Mouse (Mus musculus): Measurements from ENCODE around the gene Psmd2. TPM values are rescaled to one million over a fixed set of nuclear protein-coding genes. Genes with fewer than 3 reads are reported as not detected.

Psmd2 gene
- polyA plus RNA-seq (2012; ENCODE audit: insufficient read depth, insufficient read length, low replicate concordance, missing spikeins), result 1,015 TPM in 1 of 2 replicates, not detected in the other

DNA sequence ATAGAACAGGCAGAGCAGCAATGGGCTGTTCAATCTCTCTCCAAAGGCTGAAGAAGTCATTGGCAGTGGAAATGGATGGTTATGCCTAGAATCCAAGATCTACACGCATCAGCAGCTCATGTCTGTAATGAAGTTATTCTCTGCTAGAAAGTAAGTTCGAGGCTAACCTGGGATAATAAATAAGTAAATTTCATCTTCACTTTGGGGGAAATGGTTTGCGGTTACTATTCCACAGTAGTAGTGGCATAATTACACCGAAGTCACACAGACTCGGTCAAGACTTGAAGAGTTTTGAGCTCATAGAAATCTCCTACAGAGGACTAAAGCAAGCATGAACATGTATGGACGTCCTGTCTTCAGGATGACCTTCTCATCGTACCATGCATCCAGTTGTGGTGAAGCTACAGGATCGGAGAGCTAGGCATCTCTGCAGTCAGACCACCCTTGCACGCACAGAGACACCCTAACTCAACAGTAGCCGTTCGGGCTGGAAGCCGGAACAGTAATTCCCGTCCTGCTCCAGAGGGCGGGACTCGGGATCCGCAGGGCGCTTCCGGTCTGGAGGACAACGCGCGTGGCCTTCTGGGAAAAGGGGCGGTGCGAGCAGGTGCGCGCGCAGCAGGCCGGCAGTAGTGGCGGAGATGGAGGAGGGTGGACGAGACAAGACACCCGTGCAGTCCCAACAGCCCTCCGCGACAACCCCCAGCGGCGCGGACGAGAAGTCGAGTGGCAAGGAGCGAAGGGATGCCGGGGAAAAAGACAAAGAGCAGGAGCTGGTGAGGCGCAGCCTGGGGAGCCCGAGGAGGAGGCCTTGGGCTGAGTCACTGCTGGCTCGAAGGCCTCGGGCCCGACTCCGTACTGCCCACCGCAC is at the start of gene Psmd2:
Gene Psmd2, plus strand, starts transcription at position 577 of the 871 bp plus-strand sequence.
- H3K4me1 ChIP-seq (ENCODE audit: control insufficient read depth, insufficient read depth, low read length), result no peaks in the 10 kb centered on the region
- peak within 1 kb of the TSS; percentile 89 for H3K27ac ChIP-seq (ENCODE audit: insufficient read depth, low read depth, low read length)
- peak; percentile 78 for TF ChIP-seq POLR2A (IDR thresholded peaks at IDR 0.05; ENCODE audit: insufficient read depth, low read depth, low read length)
- no peak for TF ChIP-seq CTCF (IDR thresholded peaks at IDR 0.05; ENCODE audit: insufficient read depth, low read depth, low read length)
- H3K4me3 ChIP-seq (ENCODE audit: insufficient read depth, low read depth, low read length), result peak within 1 kb of the TSS; percentile 58
- WGBS, result 2% methylated on average over 46 of the region's 46 CpGs

DNA sequence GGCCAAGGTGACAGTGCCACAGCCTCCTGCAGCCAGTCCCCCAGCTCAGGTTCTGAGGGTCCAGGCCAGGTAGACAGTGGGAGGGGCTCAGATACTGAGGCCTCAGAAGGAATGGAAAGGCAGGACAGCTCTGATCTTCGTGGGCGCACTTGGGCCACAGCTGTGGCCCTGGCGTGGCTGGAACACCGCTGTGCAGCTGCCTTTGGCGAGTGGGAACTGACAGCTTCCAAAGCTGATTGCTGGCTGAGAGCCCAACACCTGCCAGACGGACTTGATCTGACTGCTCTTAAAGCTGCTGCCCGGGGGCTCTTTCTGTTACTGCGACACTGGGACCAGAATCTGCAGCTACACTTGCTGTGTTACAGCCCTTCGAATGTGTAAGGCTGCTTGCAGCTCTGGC is 46.7 kb upstream of the Psmd2 start:
- 32% methylated on average over 9 of the region's 9 CpGs for WGBS
- H3K4me1 ChIP-seq (ENCODE audit: control insufficient read depth, insufficient read depth, low read length), result no peaks in the 10 kb centered on the region
- no peak for TF ChIP-seq POLR2A (IDR thresholded peaks at IDR 0.05; ENCODE audit: insufficient read depth, low read depth, low read length)
- TF ChIP-seq CTCF (IDR thresholded peaks at IDR 0.05; ENCODE audit: insufficient read depth, low read depth, low read length), result no peak
- H3K4me3 ChIP-seq (ENCODE audit: insufficient read depth, low read depth, low read length), result no peak overlapping the region
- H3K27ac ChIP-seq (ENCODE audit: insufficient read depth, low read depth, low read length), result no peak overlapping the region

DNA sequence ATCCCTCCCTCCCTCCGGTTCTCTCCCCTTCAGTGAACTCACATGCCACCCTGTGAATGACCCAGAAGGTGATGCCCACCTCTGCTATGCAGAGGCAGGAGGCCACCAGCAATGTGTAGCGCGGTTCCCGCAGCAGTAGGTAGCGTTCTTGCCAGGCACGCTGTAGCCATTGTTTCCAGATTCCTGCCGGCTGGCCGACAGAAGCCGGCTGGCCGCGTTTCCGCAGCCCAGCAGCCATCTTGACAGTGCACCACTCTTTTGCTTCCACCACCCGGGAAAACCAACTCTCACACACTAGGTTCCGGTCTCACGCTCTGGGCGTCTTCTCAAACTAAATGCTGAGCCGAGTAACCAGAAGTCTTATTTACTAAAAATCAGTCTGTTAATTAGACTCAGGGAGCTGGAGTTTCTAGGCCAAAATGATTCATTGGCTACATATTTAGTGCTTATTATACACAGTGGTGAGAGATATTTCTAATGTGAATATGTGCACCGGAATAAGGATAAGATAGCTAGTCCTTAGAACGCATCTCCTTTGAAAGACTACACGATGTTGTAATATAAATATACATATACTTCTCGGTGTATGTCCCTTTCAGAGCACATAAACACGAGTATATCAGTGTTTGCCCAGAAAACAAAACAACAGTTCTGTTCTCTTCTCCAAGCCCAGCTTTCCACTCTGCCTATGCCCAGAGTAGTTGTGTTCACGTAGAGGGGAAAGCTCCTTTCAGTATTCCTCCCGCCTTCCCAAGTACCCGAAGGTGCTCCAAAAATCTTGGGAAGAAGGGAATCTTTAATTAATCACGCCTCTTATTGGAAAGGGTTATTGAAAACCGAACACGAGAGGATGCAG is 40.7 kb upstream of the Psmd2 start:
- H3K4me3 ChIP-seq (ENCODE audit: insufficient read depth, low read depth, low read length), result peak overlapping the region; percentile 93
- peak; percentile 94 for TF ChIP-seq POLR2A (IDR thresholded peaks at IDR 0.05; ENCODE audit: insufficient read depth, low read depth, low read length)
- TF ChIP-seq CTCF (IDR thresholded peaks at IDR 0.05; ENCODE audit: insufficient read depth, low read depth, low read length), result no peak
- no peaks in the 10 kb centered on the region for H3K4me1 ChIP-seq (ENCODE audit: control insufficient read depth, insufficient read depth, low read length)
- under 1% methylated on average over 28 of the region's 28 CpGs for WGBS
- H3K27ac ChIP-seq (ENCODE audit: insufficient read depth, low read depth, low read length), result peak overlapping the region; percentile 72

DNA sequence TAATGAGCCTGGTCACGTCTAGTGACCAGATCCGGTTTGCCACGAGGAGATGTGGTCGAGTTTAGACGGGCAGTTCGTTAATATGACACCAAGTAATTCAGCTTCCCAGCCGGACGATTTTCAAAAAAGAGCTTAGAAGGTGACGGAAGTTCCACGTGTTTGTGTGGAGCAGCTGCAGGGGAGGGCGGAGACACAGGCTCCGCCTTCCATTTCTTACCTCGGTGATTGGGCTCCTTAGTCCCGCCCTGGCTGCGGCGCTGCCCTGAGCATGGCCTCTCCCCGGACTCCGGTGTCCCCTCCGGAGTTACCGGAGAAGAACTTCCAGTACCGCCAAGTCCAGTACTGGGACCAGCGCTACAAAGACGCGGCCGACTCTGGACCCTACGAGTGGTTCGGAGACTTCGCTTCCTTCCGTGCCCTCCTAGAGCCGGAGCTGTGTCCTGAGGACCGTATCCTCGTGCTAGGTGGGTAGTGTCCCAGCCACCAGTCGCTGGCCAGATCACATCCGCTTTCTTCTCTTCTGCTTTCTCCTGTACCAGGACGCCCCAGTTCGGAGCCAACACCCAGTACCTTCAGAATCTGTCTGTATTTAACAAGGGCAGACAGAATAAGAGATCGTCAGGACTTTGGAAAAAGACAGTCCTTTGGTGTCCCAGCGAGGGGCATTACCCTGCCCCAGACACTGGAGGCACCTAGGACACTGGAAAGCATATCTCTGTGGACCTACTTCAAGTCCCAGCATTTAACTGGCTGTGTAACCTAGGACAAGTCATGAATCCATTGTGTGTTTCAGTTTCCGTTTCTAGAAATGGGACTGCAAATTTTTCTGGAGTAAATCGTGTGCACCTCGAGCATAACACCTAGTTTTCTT is 39.9 kb upstream of the Psmd2 start, which contains the start of the genes Eef1akmt4, Gm49333 and Alg3:
Gene Eef1akmt4, plus strand, starts transcription at position 237 of the 871 bp plus-strand sequence.
Gene Gm49333, plus strand, starts transcription at position 254 of the 871 bp plus-strand sequence.
Gene Alg3, minus strand, starts transcription at position 379 of the 871 bp plus-strand sequence.
- Histone ChIP-seq H3K4me1 (ENCODE audit: control insufficient read depth, insufficient read depth, low read length) (no peaks in the 10 kb centered on the region), H3K27ac (ENCODE audit: insufficient read depth, low read depth, low read length) (peak within 1 kb of the TSS; percentile 72), H3K4me3 (ENCODE audit: insufficient read depth, low read depth, low read length) (peak within 1 kb of the TSS; percentile 93)
- under 1% methylated on average over 41 of the region's 41 CpGs for WGBS
- peak; percentile 32; the same call in 1 of the 2 replicates for TF ChIP-seq POLR2A (IDR thresholded peaks at IDR 0.05; ENCODE audit: insufficient read depth, low read depth, low read length)
- no peak for TF ChIP-seq CTCF (IDR thresholded peaks at IDR 0.05; ENCODE audit: insufficient read depth, low read depth, low read length)

DNA sequence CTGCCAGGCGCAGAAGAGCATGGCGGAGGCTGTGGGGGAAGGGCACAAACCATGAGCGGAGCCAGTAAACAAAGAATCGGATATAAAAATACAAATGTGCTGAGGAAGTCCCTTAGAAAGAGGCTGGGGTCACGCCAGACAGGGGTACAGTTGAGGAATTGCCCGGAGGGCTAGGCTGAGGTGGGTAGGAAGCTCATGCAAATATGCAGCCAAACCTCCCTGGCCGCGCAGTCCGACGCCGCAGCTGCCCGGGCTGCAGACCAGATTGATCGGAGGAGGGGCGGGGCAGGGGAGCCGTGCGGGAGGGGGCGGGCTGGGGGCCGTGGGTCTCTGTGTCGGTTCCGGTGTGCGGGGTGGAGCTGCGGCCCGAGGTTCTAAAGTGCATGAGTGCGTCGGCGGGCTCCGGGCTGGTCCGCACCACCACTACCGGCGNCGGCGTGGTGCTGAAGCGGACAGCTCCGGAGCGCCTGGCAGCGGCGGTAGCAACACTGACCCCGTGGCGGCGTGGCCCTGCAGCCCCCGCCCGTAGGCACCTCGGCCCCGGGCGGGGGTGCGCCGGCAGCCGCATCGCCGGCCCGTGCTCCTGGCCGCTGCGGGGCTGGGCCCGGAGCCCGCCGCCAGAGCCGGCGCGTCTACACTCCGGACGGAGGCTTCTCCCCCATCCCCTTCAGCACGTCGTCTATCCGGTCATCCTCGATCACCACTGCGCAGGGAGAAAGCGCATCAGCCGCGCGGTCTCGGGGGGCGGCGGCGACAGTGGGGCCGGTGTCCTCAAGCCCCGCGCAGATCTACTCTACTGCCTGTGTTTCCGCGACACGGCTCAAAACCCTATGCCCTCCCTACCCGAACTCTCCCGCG is 31.7 kb upstream of the Psmd2 start:
- TF ChIP-seq POLR2A (IDR thresholded peaks at IDR 0.05; ENCODE audit: insufficient read depth, low read depth, low read length), result no peak
- no peak for TF ChIP-seq CTCF (IDR thresholded peaks at IDR 0.05; ENCODE audit: insufficient read depth, low read depth, low read length)
- H3K4me1 ChIP-seq (ENCODE audit: control insufficient read depth, insufficient read depth, low read length), result peaks cover 19% of the 10 kb centered on the region
- H3K4me3 ChIP-seq (ENCODE audit: insufficient read depth, low read depth, low read length), result peak overlapping the region; percentile 77
- WGBS, result 1% methylated on average over 81 of the region's 83 CpGs
- no peak overlapping the region for H3K27ac ChIP-seq (ENCODE audit: insufficient read depth, low read depth, low read length)

DNA sequence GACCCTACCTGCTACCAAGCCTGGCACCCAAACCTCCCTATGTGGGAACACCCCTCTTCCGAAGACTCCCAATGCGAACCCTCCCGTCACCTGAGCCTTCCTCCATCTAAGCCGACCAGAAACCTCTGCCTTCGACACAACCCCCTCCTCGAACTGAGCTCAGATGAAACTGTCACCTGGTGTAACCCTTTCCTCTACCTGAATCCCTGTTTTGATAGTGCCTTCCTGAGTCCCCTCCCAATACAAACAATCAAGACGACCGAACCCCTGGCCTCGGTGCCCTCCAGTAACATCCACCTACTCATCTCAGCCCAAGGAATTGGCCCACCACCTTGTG is 31.1 kb upstream of the Psmd2 start:
- TF ChIP-seq POLR2A (IDR thresholded peaks at IDR 0.05; ENCODE audit: insufficient read depth, low read depth, low read length), result no peak; the same call in 1 of the 2 replicates
- Histone ChIP-seq H3K4me3 (ENCODE audit: insufficient read depth, low read depth, low read length) (peak overlapping the region; percentile 77), H3K27ac (ENCODE audit: insufficient read depth, low read depth, low read length) (no peak overlapping the region), H3K4me1 (ENCODE audit: control insufficient read depth, insufficient read depth, low read length) (peaks cover 19% of the 10 kb centered on the region)
- WGBS, result under 1% methylated on average over 9 of the region's 9 CpGs

DNA sequence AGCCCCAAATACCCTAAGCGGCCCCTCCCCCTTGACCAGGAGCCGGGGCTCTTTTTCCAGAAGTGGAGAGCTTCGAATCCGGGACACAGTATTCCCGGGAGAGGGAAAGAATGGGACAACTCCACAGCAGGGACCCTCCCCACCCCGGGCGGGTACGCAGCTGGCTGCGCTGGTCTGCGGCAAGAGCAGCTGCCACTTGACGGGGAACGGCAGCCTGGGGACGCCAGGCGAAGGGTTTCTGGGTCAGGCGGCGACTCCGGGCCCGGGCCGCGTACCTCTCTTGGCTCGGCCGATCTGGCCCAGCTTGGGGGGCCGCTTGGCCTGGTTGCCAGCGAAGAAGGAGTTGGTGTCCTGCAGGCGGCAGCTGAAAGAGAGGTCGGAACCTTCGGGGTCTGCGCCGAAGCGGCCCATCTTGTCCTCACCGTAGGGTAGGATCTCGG is 30.7 kb upstream of the Psmd2 start:
- Histone ChIP-seq H3K27ac (ENCODE audit: insufficient read depth, low read depth, low read length) (0 out of 2 replicates have a peak overlapping the region, but pooled peaks have one; percentile 20), H3K4me1 (ENCODE audit: control insufficient read depth, insufficient read depth, low read length) (peaks cover 19% of the 10 kb centered on the region), H3K4me3 (ENCODE audit: insufficient read depth, low read depth, low read length) (peak overlapping the region; percentile 77)
- TF ChIP-seq POLR2A (IDR thresholded peaks at IDR 0.05; ENCODE audit: insufficient read depth, low read depth, low read length) (no peak), CTCF (IDR thresholded peaks at IDR 0.05; ENCODE audit: insufficient read depth, low read depth, low read length) (no peak)
- under 1% methylated on average over 32 of the region's 32 CpGs for WGBS

Measured in olfactory bulb, adult 2 months (tissue).